Mouse (Mus musculus) embryonic fibroblast, embryonic 13.5 days (primary cell): ENCODE data around the gene Plk5.

ENCODE experiments used
- CTCF ChIP-seq: IDR thresholded peaks from 2 replicates; pipeline ENCODE4 v1.5.1; 2011; ENCODE audit warnings: mild to moderate bottlenecking, control low read depth, low read length, moderate library complexity, borderline replicate concordance; ENCODE audit not compliant: insufficient read depth
- POLR2A ChIP-seq: IDR thresholded peaks from 2 replicates; pipeline ENCODE4 v1.6.1; 2011; ENCODE audit warnings: low read depth, mild to moderate bottlenecking, control low read depth, low read length, moderate library complexity

GRCm38 (mm10) chr10:80396822-80397523 is 40.7 kb downstream of the Plk5 start:
- TF ChIP-seq CTCF, result no peak
- TF ChIP-seq POLR2A, result no peak; the same call in none of the 2 replicates
